Mouse (Mus musculus): ENCODE results near the gene Zfp800. TPM values are rescaled to one million over a fixed set of nuclear protein-coding genes. Genes with fewer than 3 reads are reported as not detected.

Gene Zfp800
- polyA plus RNA-seq, 2 experiments: 7.1 to 19.5 TPM

GRCm38 (mm10) chr6:28422651-28423290 is 25.0 kb upstream of the Zfp800 start:
- H3K36me3 ChIP-seq (ENCODE audit: control insufficient read depth, insufficient read depth, low read length): peaks cover 34% of the 10 kb centered on the region
- no peak for DNase-seq (ENCODE audit: low spot score)
- H3K9me3 ChIP-seq (ENCODE audit: control insufficient read depth, low read length): no peaks in the 10 kb centered on the region
- ATAC-seq (ENCODE audit: low FRiP score, low read depth): peak; percentile 8; the same call in 1 of the 2 replicates
- no peak overlapping the region for H3K9ac ChIP-seq (ENCODE audit: low read depth, low read length, severe bottlenecking)
- no peaks in the 10 kb centered on the region for H3K27me3 ChIP-seq (ENCODE audit: control insufficient read depth, insufficient read depth, low read length)
- TF ChIP-seq POLR2A (IDR thresholded peaks at IDR 0.05; ENCODE audit: borderline replicate concordance, extremely low read depth, insufficient read depth, insufficient read length): no peak
- peak overlapping the region; percentile 95 for H3K4me3 ChIP-seq (replicated peaks; ENCODE audit: low read length)
- H3K4me1 ChIP-seq (ENCODE audit: control insufficient read depth, insufficient read depth, low read length): peaks cover 24% of the 10 kb centered on the region
- WGBS: 72% methylated on average over 15 of the region's 15 CpGs
- H3K27ac ChIP-seq (replicated peaks; ENCODE audit: low read depth, low read length): peak overlapping the region; percentile 86; the same call in 1 of the 2 replicates
- peak overlapping the region; percentile 41; the same call in 1 of the 2 replicates for H3K4me2 ChIP-seq (replicated peaks; ENCODE audit: low read depth, low read length, severe bottlenecking)

GRCm38 (mm10) chr6:28421469-28422000 is 23.7 kb upstream of the Zfp800 start:
- Histone ChIP-seq H3K36me3 (ENCODE audit: control insufficient read depth, insufficient read depth, low read length) (peaks cover 34% of the 10 kb centered on the region), H3K4me3 (replicated peaks; ENCODE audit: low read length) (peak overlapping the region; percentile 80), H3K27ac (replicated peaks; ENCODE audit: low read depth, low read length) (0 out of 2 replicates have a peak overlapping the region, but pooled peaks have one; percentile 38), H3K4me1 (ENCODE audit: control insufficient read depth, insufficient read depth, low read length) (peaks cover 24% of the 10 kb centered on the region), H3K9ac (ENCODE audit: low read depth, low read length, severe bottlenecking) (peak overlapping the region; percentile 65), H3K9me3 (ENCODE audit: control insufficient read depth, low read length) (no peaks in the 10 kb centered on the region), H3K4me2 (replicated peaks; ENCODE audit: low read depth, low read length, severe bottlenecking) (peak overlapping the region; percentile 77), H3K27me3 (ENCODE audit: control insufficient read depth, insufficient read depth, low read length) (no peaks in the 10 kb centered on the region)
- no peak for TF ChIP-seq POLR2A (IDR thresholded peaks at IDR 0.05; ENCODE audit: borderline replicate concordance, extremely low read depth, insufficient read depth, insufficient read length)
- DNase-seq (ENCODE audit: low spot score): peak; percentile 92
- under 1% methylated on average over 25 of the region's 27 CpGs for whole genome bisulfite sequencing
- ATAC-seq (ENCODE audit: low FRiP score, low read depth): peak; percentile 89

GRCm38 (mm10) chr6:28420865-28421264 is 23.1 kb upstream of the Zfp800 start:
- Histone ChIP-seq H3K36me3 (ENCODE audit: control insufficient read depth, insufficient read depth, low read length) (peaks cover 29% of the 10 kb centered on the region), H3K4me1 (ENCODE audit: control insufficient read depth, insufficient read depth, low read length) (peaks cover 24% of the 10 kb centered on the region), H3K27ac (replicated peaks; ENCODE audit: low read depth, low read length) (0 out of 2 replicates have a peak overlapping the region, but pooled peaks have one; percentile 38), H3K4me2 (replicated peaks; ENCODE audit: low read depth, low read length, severe bottlenecking) (peak overlapping the region; percentile 77), H3K4me3 (replicated peaks; ENCODE audit: low read length) (peak overlapping the region; percentile 80), H3K9me3 (ENCODE audit: control insufficient read depth, low read length) (no peaks in the 10 kb centered on the region), H3K27me3 (ENCODE audit: control insufficient read depth, insufficient read depth, low read length) (no peaks in the 10 kb centered on the region), H3K9ac (ENCODE audit: low read depth, low read length, severe bottlenecking) (peak overlapping the region; percentile 65)
- no peak for ATAC-seq (ENCODE audit: low FRiP score, low read depth)
- no peak for TF ChIP-seq POLR2A (IDR thresholded peaks at IDR 0.05; ENCODE audit: borderline replicate concordance, extremely low read depth, insufficient read depth, insufficient read length)
- 22% methylated on average over 13 of the region's 13 CpGs for WGBS
- DNase-seq (ENCODE audit: low spot score): no peak

- Histone ChIP-seq H3K9ac (ENCODE audit: low read depth, low read length, severe bottlenecking) (peak overlapping the region; percentile 65; the same call in 1 of the 2 replicates), H3K4me3 (replicated peaks; ENCODE audit: low read length) (peak overlapping the region; percentile 80), H3K27ac (replicated peaks; ENCODE audit: low read depth, low read length) (no peak overlapping the region), H3K27me3 (ENCODE audit: control insufficient read depth, insufficient read depth, low read length) (no peaks in the 10 kb centered on the region), H3K4me1 (ENCODE audit: control insufficient read depth, insufficient read depth, low read length) (peaks cover 24% of the 10 kb centered on the region), H3K4me2 (replicated peaks; ENCODE audit: low read depth, low read length, severe bottlenecking) (peak overlapping the region; percentile 77), H3K36me3 (ENCODE audit: control insufficient read depth, insufficient read depth, low read length) (peaks cover 29% of the 10 kb centered on the region), H3K9me3 (ENCODE audit: control insufficient read depth, low read length) (no peaks in the 10 kb centered on the region)
- no peak for ATAC-seq (ENCODE audit: low FRiP score, low read depth)
- no peak for TF ChIP-seq POLR2A (IDR thresholded peaks at IDR 0.05; ENCODE audit: borderline replicate concordance, extremely low read depth, insufficient read depth, insufficient read length)
- 79% methylated on average over 17 of the region's 17 CpGs for whole genome bisulfite sequencing
- no peak for DNase-seq (ENCODE audit: low spot score)
Measured at GRCm38 (mm10) chr6:28420361-28420760, 22.6 kb upstream of the Zfp800 start.

- no peak overlapping the region for H3K4me3 ChIP-seq (replicated peaks; ENCODE audit: low read length)
- ATAC-seq (ENCODE audit: low FRiP score, low read depth): no peak
- no peak overlapping the region for H3K4me2 ChIP-seq (replicated peaks; ENCODE audit: low read depth, low read length, severe bottlenecking)
- H3K36me3 ChIP-seq (ENCODE audit: control insufficient read depth, insufficient read depth, low read length): peaks cover 36% of the 10 kb centered on the region
- no peaks in the 10 kb centered on the region for H3K27me3 ChIP-seq (ENCODE audit: control insufficient read depth, insufficient read depth, low read length)
- TF ChIP-seq POLR2A (IDR thresholded peaks at IDR 0.05; ENCODE audit: borderline replicate concordance, extremely low read depth, insufficient read depth, insufficient read length): no peak
- 88% methylated on average over 2 of the region's 2 CpGs for WGBS
- no peak overlapping the region for H3K9ac ChIP-seq (ENCODE audit: low read depth, low read length, severe bottlenecking)
- H3K9me3 ChIP-seq (ENCODE audit: control insufficient read depth, low read length): no peaks in the 10 kb centered on the region
- peaks cover 21% of the 10 kb centered on the region for H3K4me1 ChIP-seq (ENCODE audit: control insufficient read depth, insufficient read depth, low read length)
- no peak overlapping the region for H3K27ac ChIP-seq (replicated peaks; ENCODE audit: low read depth, low read length)
- no peak for DNase-seq (ENCODE audit: low spot score)
Measured at GRCm38 (mm10) chr6:28419673-28420072, 21.9 kb upstream of the Zfp800 start.

Data from limb, embryonic 14.5 days (tissue).